Mouse (Mus musculus) liver, embryonic 11.5 days (tissue): ENCODE data around the gene Ndrg3. TPM values are rescaled to one million over a fixed set of nuclear protein-coding genes. Genes with fewer than 3 reads are reported as not detected.
"Not testable (repeated sequence)": the region's sequence is repeated elsewhere in the genome, so short reads cannot be mapped to it uniquely, and the experiment has no call there.

Experiments used
- ATAC-seq: fragments of 200-750 bp; cut with Nextera tagmentation; replicated peaks from 2 replicates; pipeline ENCODE4 v1.8.0; 2017; ENCODE audit warnings: moderate number of reproducible peaks, mild to moderate bottlenecking, moderate TSS enrichment, moderate library complexity; ENCODE audit not compliant: low FRiP score
- DNase-seq: peaks from one replicate; pipeline ENCODE4 v3.0.0-alpha.2; 2017; ENCODE audit warnings: low spot score
- H3K27ac ChIP-seq: fragments of 300-500 bp; sonication (generic); 2 replicates; pipeline ENCODE4 v1.5.1; 2014; ENCODE audit warnings: mild to moderate bottlenecking, low read depth, low read length, control low read depth
- H3K27me3 ChIP-seq: fragments of 300-500 bp; sonication (generic); replicated peaks from 2 replicates; pipeline ENCODE4 v1.6.1; 2014; ENCODE audit warnings: low read length, mixed read lengths; ENCODE audit not compliant: control insufficient read depth, insufficient read depth
- H3K36me3 ChIP-seq: fragments of 300-500 bp; sonication (generic); 2 replicates; pipeline ENCODE4 v1.6.1; 2014; ENCODE audit warnings: mild to moderate bottlenecking, low read length, moderate library complexity, mixed read lengths; ENCODE audit not compliant: control insufficient read depth, insufficient read depth
- H3K4me1 ChIP-seq: fragments of 300-500 bp; sonication (generic); replicated peaks from 2 replicates; pipeline ENCODE4 v1.6.1; 2014; ENCODE audit warnings: low read length, mixed read lengths; ENCODE audit not compliant: control insufficient read depth, insufficient read depth
- H3K4me2 ChIP-seq: fragments of 300-500 bp; sonication (generic); 2 replicates; pipeline ENCODE4 v1.6.1; 2014; ENCODE audit warnings: mild to moderate bottlenecking, control low read depth, moderate library complexity
- H3K4me3 ChIP-seq: fragments of 300-500 bp; sonication (generic); 2 replicates; pipeline ENCODE4 v1.5.1; 2014; ENCODE audit warnings: low read depth, low read length, control low read depth
- H3K9ac ChIP-seq: fragments of 300-500 bp; sonication (generic); 2 replicates; pipeline ENCODE4 v1.6.1; 2014; ENCODE audit warnings: low read depth, low read length, control low read depth
- H3K9me3 ChIP-seq: fragments of 300-500 bp; sonication (generic); 2 replicates; pipeline ENCODE4 v1.6.1; 2016; ENCODE audit warnings: low read length, inconsistent platforms, mixed read lengths; ENCODE audit not compliant: control insufficient read depth
- WGBS: fragments of 180-500 bp; shearing (Covaris S2); extraction: QIAGEN DNeasy Blood & Tissue Kit; methylation state at CpG from one replicate; pipeline ENCODE4 v1.1.7; 2014; 5-methylcytosine and 5-hydroxymethylcytosine counted together
- polyA plus RNA-seq: library from polyadenylated mRNA; unstranded; fragments of >200 nt; fragmentation: Nextera tagmentation; extraction: Ambion mirVana; gene quantifications from 2 replicates; pipeline ENCODE4 v1.2.1, GENCODE M21; 2014

Ndrg3 gene
- polyA plus RNA-seq, 1 experiment from 2014 or later = 58.9 TPM

DNA sequence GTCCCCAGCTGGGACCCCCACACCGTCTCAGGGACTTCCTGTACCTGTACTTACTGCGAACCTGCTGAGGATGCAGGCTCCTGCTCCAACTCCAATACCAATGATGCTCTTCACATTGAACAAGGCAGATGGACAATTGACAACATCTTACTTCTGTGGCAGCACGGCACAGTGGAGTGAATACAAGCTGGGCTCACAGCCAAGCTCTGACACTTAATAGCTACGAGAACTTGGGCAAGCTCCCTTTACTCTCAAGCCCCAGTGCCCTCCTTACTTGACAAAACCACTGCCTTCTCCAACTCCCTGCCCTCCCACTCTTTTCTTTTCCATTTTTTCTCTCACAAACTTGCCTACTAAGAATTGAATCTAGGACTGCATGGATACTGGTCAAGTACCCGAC lies 78.7 kb downstream of the Ndrg3 start:
- Histone ChIP-seq H3K9me3 (no peaks in the 10 kb centered on the region), H3K9ac (no peak overlapping the region), H3K36me3 (no peaks in the 10 kb centered on the region), H3K27me3 (no peaks in the 10 kb centered on the region), H3K4me2 (no peak overlapping the region), H3K4me1 (peaks cover 5% of the 10 kb centered on the region; the same call in 1 of the 2 replicates), H3K27ac (no peak overlapping the region), H3K4me3 (no peak overlapping the region)
- ATAC-seq (no peak), DNase-seq (no peak)
- 77% methylated on average over 5 of the region's 5 CpGs for WGBS

DNA sequence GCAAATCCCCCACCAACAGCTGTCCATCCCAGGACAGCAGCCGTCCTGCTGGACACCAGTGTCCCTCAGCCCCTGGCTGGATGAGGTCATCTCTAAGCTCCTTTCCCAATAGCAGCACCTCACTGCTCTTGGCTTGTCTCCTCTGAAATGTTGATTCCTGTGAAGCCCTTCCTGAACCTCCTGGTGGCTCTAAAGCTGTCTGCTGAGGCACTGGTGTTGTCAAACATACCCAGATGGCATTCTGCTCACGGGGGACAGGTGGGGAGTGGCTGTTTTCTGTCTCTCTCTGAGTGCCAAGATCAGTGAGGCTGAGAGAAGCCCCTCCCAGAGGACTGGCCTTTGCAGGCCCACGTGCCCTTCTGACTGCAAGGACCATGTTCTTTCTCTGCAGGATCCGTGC lies 85.9 kb downstream of the Ndrg3 start:
- H3K9me3 ChIP-seq, DNase-seq, H3K27ac ChIP-seq, H3K9ac ChIP-seq, H3K4me3 ChIP-seq, ATAC-seq, H3K4me1 ChIP-seq, H3K4me2 ChIP-seq, H3K27me3 ChIP-seq, H3K36me3 ChIP-seq: not testable (repeated sequence)
- WGBS = 41% methylated on average over 4 of the region's 4 CpGs

DNA sequence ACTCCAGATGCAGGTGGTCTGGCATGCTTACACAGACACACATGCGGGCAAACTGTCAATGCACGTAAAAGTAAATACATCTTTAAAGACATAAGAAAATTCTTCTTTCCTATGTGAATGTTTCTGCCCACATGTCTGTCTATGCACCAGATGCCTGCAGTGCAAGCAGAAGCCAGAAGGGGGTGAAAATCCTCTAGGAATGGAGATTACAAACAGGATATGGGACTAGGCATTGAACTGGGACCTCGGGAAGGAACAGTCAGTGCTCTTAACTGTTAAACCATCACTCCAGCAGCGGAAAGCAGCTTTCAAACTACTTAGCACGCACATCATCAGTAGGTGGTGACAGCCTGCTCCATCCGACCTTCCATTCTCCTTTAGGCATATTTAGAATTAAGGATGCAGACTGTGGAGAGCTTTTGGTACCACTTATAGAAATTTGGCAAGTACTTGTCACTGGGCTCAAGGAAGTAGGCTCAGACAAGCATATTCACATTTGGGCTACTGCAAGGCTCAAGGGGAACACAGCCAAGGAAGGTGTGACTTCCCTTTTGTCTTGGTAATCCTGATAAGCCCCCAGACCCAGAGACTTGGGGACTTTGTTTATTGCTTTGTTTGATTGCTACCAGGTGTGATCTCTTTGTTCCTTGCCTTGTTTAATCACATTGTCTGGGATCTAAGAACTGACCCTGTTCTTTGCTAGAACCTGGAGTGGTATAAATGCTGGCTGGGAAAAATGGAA lies 86.7 kb downstream of the Ndrg3 start:
- ATAC-seq (no peak), DNase-seq (no peak)
- H3K27ac ChIP-seq = no peak overlapping the region
- no peak overlapping the region for H3K4me3 ChIP-seq
- WGBS = 35% methylated on average over 6 of the region's 6 CpGs
- H3K4me1 ChIP-seq = no peaks in the 10 kb centered on the region
- no peak overlapping the region for H3K9ac ChIP-seq
- H3K36me3 ChIP-seq = no peaks in the 10 kb centered on the region
- H3K27me3 ChIP-seq = no peaks in the 10 kb centered on the region
- no peaks in the 10 kb centered on the region for H3K9me3 ChIP-seq
- no peak overlapping the region for H3K4me2 ChIP-seq

DNA sequence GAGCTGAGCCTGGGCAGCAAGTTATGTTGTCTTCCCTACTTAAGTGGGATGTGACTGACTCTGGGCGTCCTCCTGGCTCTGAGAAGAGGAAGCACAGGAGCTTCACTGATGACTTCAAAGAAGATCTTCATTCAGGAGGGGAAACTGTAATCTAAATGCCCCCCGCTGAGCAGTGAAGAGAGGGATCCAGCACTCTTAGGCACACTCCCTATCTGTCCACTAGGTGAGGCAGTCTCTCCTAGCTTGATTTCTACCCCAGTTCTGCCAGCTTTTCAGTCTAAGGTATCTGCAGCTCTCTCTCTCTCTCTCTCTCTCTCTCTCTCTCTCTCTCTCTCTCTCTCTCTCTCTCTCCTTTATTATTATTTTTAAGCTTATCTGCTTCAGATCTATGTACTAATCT lies 88.5 kb downstream of the Ndrg3 start:
- DNase-seq = no peak
- no peaks in the 10 kb centered on the region for H3K9me3 ChIP-seq
- H3K36me3 ChIP-seq = no peaks in the 10 kb centered on the region
- no peaks in the 10 kb centered on the region for H3K27me3 ChIP-seq
- WGBS = 37% methylated on average over 2 of the region's 2 CpGs
- no peak overlapping the region for H3K4me2 ChIP-seq
- H3K9ac ChIP-seq = no peak overlapping the region
- H3K4me3 ChIP-seq = no peak overlapping the region
- no peak for ATAC-seq
- no peak overlapping the region for H3K27ac ChIP-seq
- H3K4me1 ChIP-seq = peaks cover 9% of the 10 kb centered on the region

DNA sequence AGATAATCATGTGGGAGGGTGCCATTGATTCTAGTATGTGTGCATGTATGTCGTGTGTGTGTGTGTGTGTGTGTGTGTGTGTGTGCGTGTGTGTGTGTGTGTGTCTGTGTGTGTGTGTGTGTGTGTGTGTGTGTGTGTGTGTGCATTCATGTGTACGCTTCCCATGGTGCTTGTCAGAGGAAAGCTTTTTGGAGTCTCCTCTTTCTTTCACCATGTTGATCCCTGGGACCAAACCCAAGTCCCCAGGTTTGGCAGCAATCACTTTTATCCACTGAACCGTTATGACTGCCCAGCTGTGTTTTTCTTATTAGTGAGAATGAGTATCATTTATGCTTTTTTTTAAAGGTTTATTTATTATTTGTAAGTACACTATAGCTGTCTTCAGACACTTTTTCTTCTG lies 89.4 kb downstream of the Ndrg3 start:
- H3K36me3 ChIP-seq, H3K27ac ChIP-seq, DNase-seq, H3K4me3 ChIP-seq, H3K9ac ChIP-seq, ATAC-seq, H3K27me3 ChIP-seq, H3K9me3 ChIP-seq, H3K4me2 ChIP-seq: not testable (repeated sequence)
- peaks cover 16% of the 10 kb centered on the region for H3K4me1 ChIP-seq
- WGBS = 83% methylated on average over 4 of the region's 4 CpGs

DNA sequence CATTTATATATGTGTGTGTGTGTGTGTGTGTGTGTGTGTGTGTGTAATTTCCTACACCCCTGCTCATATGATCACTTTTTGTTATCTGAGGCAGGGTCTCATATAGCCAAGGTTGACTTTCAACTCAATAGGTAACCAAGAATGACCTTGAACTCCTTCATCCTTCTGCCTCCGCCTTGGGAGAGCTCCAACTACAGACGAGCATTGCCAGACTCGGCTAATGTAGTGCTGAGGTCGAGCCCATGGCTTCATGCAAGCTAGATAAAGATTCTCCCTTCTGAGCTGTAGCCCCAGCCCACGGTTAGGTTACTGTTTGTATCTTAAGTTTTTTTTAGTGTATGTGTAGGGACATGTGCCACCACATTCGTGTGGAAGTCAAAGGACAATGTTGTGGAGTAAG lies 90.0 kb downstream of the Ndrg3 start:
- no peaks in the 10 kb centered on the region for H3K27me3 ChIP-seq
- H3K4me2 ChIP-seq = no peak overlapping the region
- DNase-seq (no peak), ATAC-seq (no peak)
- H3K9ac ChIP-seq = no peak overlapping the region
- 67% methylated on average over 6 of the region's 6 CpGs for WGBS
- H3K9me3 ChIP-seq = no peaks in the 10 kb centered on the region
- no peak overlapping the region for H3K4me3 ChIP-seq
- H3K4me1 ChIP-seq = peaks cover 20% of the 10 kb centered on the region
- no peaks in the 10 kb centered on the region for H3K36me3 ChIP-seq
- H3K27ac ChIP-seq = no peak overlapping the region

DNA sequence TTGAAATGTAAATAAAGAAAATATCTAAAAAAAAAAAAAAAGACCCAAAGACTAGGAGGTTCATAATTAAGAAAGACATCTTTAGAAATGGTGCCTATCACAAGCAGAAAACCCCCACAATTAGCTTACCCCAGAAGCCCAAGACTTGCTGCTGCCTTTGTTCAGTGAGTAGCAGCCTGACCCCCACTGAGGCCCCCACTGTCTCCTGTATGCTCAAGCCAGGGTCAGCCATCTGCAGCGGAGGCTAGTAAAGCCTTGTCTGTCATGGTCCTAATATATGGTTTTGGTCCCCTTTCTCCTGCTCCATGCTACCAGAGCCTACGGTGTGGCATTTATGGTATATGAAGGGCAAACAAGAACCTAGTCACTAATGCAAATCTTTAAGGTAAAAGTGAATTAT lies 90.5 kb downstream of the Ndrg3 start:
- ATAC-seq = no peak
- H3K4me2 ChIP-seq = no peak overlapping the region
- no peaks in the 10 kb centered on the region for H3K36me3 ChIP-seq
- no peak overlapping the region for H3K4me3 ChIP-seq
- H3K9ac ChIP-seq = no peak overlapping the region
- WGBS = 84% methylated on average over 2 of the region's 2 CpGs
- no peak for DNase-seq
- H3K27me3 ChIP-seq = no peaks in the 10 kb centered on the region
- H3K4me1 ChIP-seq = peaks cover 21% of the 10 kb centered on the region
- no peak overlapping the region for H3K27ac ChIP-seq
- H3K9me3 ChIP-seq = no peaks in the 10 kb centered on the region

DNA sequence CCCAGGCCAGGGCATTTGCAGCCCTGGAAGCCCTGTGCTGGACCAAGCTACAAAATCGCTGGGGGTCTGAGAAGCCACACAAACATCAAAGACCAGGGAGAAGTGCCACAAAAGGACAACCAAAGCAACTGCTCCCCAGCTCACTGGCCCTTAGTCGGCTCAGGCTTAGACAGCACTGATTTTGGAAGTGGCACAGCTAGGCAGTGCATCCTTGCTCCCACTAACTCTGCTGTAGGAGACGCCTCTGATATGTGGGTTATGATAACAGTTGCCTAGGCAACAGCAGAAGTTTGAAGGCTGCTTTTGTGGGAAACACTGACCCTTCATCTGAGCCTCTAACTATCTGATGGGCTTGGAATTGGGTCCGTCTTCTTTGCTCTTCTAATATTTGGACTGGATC lies 92.7 kb downstream of the Ndrg3 start:
- Histone ChIP-seq H3K27ac (no peak overlapping the region), H3K9me3 (no peaks in the 10 kb centered on the region), H3K4me3 (no peak overlapping the region), H3K4me1 (peaks cover 29% of the 10 kb centered on the region), H3K4me2 (no peak overlapping the region), H3K27me3 (no peaks in the 10 kb centered on the region), H3K36me3 (no peaks in the 10 kb centered on the region), H3K9ac (no peak overlapping the region)
- ATAC-seq (no peak), DNase-seq (no peak)
- 56% methylated on average over 4 of the region's 4 CpGs for WGBS

DNA sequence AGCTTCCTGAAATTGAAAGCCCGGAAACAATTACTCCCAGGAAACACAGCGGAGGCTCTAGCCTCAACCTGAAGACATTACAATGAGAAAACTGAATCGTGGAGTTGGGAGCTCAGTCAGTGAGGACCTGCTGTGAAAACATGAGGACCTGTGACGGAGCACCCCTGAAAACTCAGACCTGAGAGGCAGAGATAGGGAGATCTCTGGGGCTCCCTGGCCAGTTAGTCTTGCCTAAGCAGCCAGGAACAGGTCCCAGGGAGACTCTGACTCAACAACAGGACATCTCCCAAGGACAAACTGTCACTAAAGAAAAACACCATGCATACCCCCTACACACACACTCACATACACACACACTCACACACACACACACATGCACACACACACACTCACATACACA lies 93.5 kb downstream of the Ndrg3 start:
- H3K9me3 ChIP-seq = no peaks in the 10 kb centered on the region
- peak overlapping the region; percentile 30; the same call in 1 of the 2 replicates for H3K4me2 ChIP-seq
- peaks cover 29% of the 10 kb centered on the region for H3K4me1 ChIP-seq
- H3K9ac ChIP-seq = no peak overlapping the region
- DNase-seq (no peak), ATAC-seq (0 out of 2 replicates have a peak, but pooled peaks have one; percentile 36)
- H3K36me3 ChIP-seq = no peaks in the 10 kb centered on the region
- no peak overlapping the region for H3K27ac ChIP-seq
- H3K4me3 ChIP-seq = no peak overlapping the region
- H3K27me3 ChIP-seq = no peaks in the 10 kb centered on the region
- 38% methylated on average over 4 of the region's 4 CpGs for WGBS
